Comparison of ENCODE assay signal across 8 mouse cellular contexts in the genomic region with DNA sequence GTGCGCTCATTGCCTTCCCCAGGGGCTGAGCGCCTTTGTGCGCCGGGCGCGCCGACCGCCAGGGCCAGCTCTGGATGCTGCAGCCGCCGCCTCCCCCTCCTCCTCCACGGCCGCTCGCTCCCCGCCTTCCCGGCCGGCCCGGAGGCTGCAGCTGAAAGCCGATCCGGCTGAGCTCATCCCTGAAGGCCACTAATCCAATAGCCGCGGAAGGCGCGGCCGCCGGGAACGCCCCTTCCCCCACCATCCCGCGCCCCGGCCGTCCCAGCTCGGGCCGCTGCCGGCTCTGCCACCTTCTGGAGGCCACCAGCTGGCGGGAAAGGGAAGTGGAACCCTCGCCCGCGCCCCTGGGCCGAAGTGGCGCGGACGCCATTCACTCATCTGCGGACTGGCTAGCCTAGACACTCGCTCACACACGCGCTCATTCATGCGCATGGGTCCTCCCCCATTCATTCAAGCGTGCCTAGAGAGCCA. TPM values are rescaled to one million over a fixed set of nuclear protein-coding genes. Genes with fewer than 3 reads are reported as not detected.
DNase-seq lines count a peak whose midpoint lies in the region; ATAC-seq lines count a peak whose summit lies in the region.

Spsb4 (minus strand) TSS at position 167 of the 471 bp plus-strand sequence.

- intact Hi-C loops in gastrocnemius, postnatal 14 days (cut with DNase I; ENCODE audit: low total_unique reads): loop anchor here (5.0 kb wide), 1 partner anchor 56 kb away; no protein-coding TSS in a partner anchor
- intact Hi-C loops in left cerebral cortex, postnatal 25 days (cut with DNase I): loop anchor here (2.0 to 5.0 kb wide), 2 partner anchors 49 to 58 kb away; no protein-coding TSS in a partner anchor

- DNase-seq in adrenal gland, adult 18-20 months (ENCODE audit: low spot score in 2 of 2): peak; percentile 67 to 74
- DNase-seq in gastrocnemius, postnatal 14 days: peak; percentile 90
- DNase-seq in hindlimb bud, embryonic 11.5 days (ENCODE audit: extremely low spot score, low read depth, low spot score): peak; percentile 64
- peak; percentile 61 to 66 for DNase-seq in left cerebral cortex, postnatal 25 days (ENCODE audit: low spot score in 2 of 2)
- DNase-seq in right cerebral cortex, postnatal 14 days: peak; percentile 72
- peak; percentile 88 for DNase-seq in yolk sac, embryonic 10.5 days (ENCODE audit: low spot score)

- peak; percentile 76 for ATAC-seq in common myeloid progenitor, adult 5-6 weeks (replicated peaks; ENCODE audit: low read depth, poor library complexity, severe bottlenecking)
- peak; percentile 74 for ATAC-seq in megakaryocyte progenitor cell, adult 5-6 weeks (replicated peaks; ENCODE audit: poor library complexity)

RNA-seq across cellular contexts. Expression of gene Spsb4, which starts in this region (rescaled TPM):
- total RNA-seq in adrenal gland, adult 18-20 months (2021): 1 to 10 TPM in 1 of 2 experiments, under 1 TPM in 1; 0.45 to 1.1 TPM
- total RNA-seq in common myeloid progenitor, adult 5-6 weeks (2017): 0.78 and 2.0 TPM in 2 replicates
- total RNA-seq in gastrocnemius, postnatal 14 days (2021): 1 to 10 TPM; 2.6 to 6.3 TPM
- 1 to 10 TPM; 6.4 to 7.2 TPM for total RNA-seq in left cerebral cortex, postnatal 25 days (2021)
- 2.7 and 4.2 TPM in 2 replicates for total RNA-seq in megakaryocyte progenitor cell, adult 5-6 weeks (2015)
- 2.0 and 2.5 TPM in 2 replicates for total RNA-seq in megakaryocyte progenitor cell, adult 5-6 weeks (2017)

Comparison
In these comparisons a context has a peak if more than half of its experiments do, and no peak if none do; other contexts are left out.
1. Peak in every context shown above with its lines: DNase-seq and ATAC-seq.